Mouse (Mus musculus): Measurements from ENCODE around the gene Zmynd19. TPM values are rescaled to one million over a fixed set of nuclear protein-coding genes. Genes with fewer than 3 reads are reported as not detected.

The Zmynd19 gene
- polyA plus RNA-seq (2017; shearing (Covaris generic)) = 10 to 100 TPM; 19.8 to 33.2 TPM

GRCm38 (mm10) chr2:24949421-24950188 is at the start of gene Zmynd19:
Zmynd19 (plus strand) TSS chr2:24949792.

GRCm38 (mm10) chr2:24918930-24919838 is 30.4 kb upstream of the Zmynd19 start, which contains the start of gene Ehmt1:
Ehmt1 (minus strand) TSS chr2:24919614.

GRCm38 (mm10) chr2:24935057-24935796 is 14.4 kb upstream of the Zmynd19 start, which contains the start of gene Arrdc1:
Arrdc1 (minus strand) TSS chr2:24935252.

GRCm38 (mm10) chr2:24962304-24963000 is 12.9 kb downstream of the Zmynd19 start, which contains the start of gene Dph7:
Dph7 (plus strand) TSS chr2:24962400.

GRCm38 (mm10) chr2:24974906-24975703 is 25.5 kb downstream of the Zmynd19 start, which contains the start of gene Mrpl41:
Mrpl41 (minus strand) TSS chr2:24975098.

GRCm38 (mm10) chr2:24975704-24976297 is 26.2 kb downstream of the Zmynd19 start, which contains the start of gene Pnpla7:
Pnpla7 (plus strand) TSS chr2:24976033.

Other genes with a start within 250 kb of the Zmynd19 start
- under 1 TPM; 0.11 to 0.14 TPM for gene Cacna1b, start 186.6 kb upstream of the Zmynd19 start, polyA plus RNA-seq (2017; shearing (Covaris generic))
- 10 to 100 TPM; 41.9 to 42.5 TPM for gene Ehmt1, start 30.2 kb upstream of the Zmynd19 start, polyA plus RNA-seq (2017; shearing (Covaris generic))
- 100 to 1,000 TPM; 190 to 251 TPM for gene Arrdc1, start 14.5 kb upstream of the Zmynd19 start, polyA plus RNA-seq (2017; shearing (Covaris generic))
- 10 to 100 TPM; 23.9 to 30.5 TPM for gene Dph7, start 12.6 kb downstream of the Zmynd19 start, polyA plus RNA-seq (2017; shearing (Covaris generic))
- gene Mrpl41, start 25.3 kb downstream of the Zmynd19 start, polyA plus RNA-seq (2017; shearing (Covaris generic)) = 100 to 1,000 TPM in 1 of 2 experiments, 10 to 100 TPM in 1; 80.0 to 119 TPM
- gene Pnpla7, start 26.2 kb downstream of the Zmynd19 start, polyA plus RNA-seq (2017; shearing (Covaris generic)) = 10 to 100 TPM; 59.0 to 76.4 TPM
- gene Nsmf, start 104.6 kb downstream of the Zmynd19 start, polyA plus RNA-seq (2017; shearing (Covaris generic)) = 10 to 100 TPM; 31.8 to 38.7 TPM
- gene Entpd8, start 130.5 kb downstream of the Zmynd19 start, polyA plus RNA-seq (2017; shearing (Covaris generic)) = not detected
- gene Noxa1, start 145.4 kb downstream of the Zmynd19 start, polyA plus RNA-seq (2017; shearing (Covaris generic)) = 1 to 10 TPM; 1.3 to 1.4 TPM
- gene Nrarp, start 231.0 kb downstream of the Zmynd19 start, polyA plus RNA-seq (2017; shearing (Covaris generic)) = 1 to 10 TPM; 3.6 to 4.7 TPM
- 100 to 1,000 TPM in 1 of 2 experiments, 10 to 100 TPM in 1; 82.2 to 121 TPM for gene Tor4a, start 247.1 kb downstream of the Zmynd19 start, polyA plus RNA-seq (2017; shearing (Covaris generic))